Mouse (Mus musculus) G1E (cell line): ENCODE data around the gene L3mbtl2. TPM values are rescaled to one million over a fixed set of nuclear protein-coding genes. Genes with fewer than 3 reads are reported as not detected.
A peak's percentile ranks its signal among the peaks of the same experiment; 100 is the strongest.

Experiments used
- ATAC-seq: 2 replicates; pipeline ENCODE4 v1.8.0; 2016; ENCODE audit warnings: mild to moderate bottlenecking; ENCODE audit not compliant: insufficient number of reproducible peaks, poor library complexity, low FRiP score, severe bottlenecking; ENCODE audit errors: extremely low read depth
- DNase-seq: peaks from one replicate; pipeline ENCODE4 v3.0.0; 2012; ENCODE audit warnings: low spot score
- H3K27me3 ChIP-seq: 2 replicates; pipeline ENCODE4 v1.6.1; 2012; ENCODE audit warnings: mild to moderate bottlenecking, low read length, inconsistent platforms; ENCODE audit not compliant: insufficient read depth
- H3K36me3 ChIP-seq: replicated peaks from 2 replicates; pipeline ENCODE3; 2012; ENCODE audit warnings: mild to moderate bottlenecking, inconsistent platforms
- H3K4me1 ChIP-seq: 2 replicates; pipeline ENCODE4 v1.6.1; 2012; ENCODE audit warnings: low read depth, low read length, inconsistent platforms, mixed read lengths; ENCODE audit not compliant: insufficient read depth
- H3K4me3 ChIP-seq: 2 replicates; pipeline ENCODE4 v1.5.1; 2012; ENCODE audit warnings: low read depth, mild to moderate bottlenecking, inconsistent platforms, low read length, moderate library complexity, mixed read lengths
- H3K9me3 ChIP-seq: replicated peaks from 2 replicates; pipeline ENCODE4 v1.6.1; 2012; ENCODE audit warnings: inconsistent platforms
- CTCF ChIP-seq: IDR thresholded peaks from 2 replicates; pipeline ENCODE4 v1.5.1; 2012; ENCODE audit warnings: low read depth, low read length, inconsistent platforms, mixed read lengths
- GATA1 ChIP-seq: IDR thresholded peaks from 2 replicates; pipeline ENCODE4 v1.6.1; 2012; ENCODE audit warnings: borderline replicate concordance, low read length, inconsistent platforms, mixed read lengths
- GATA2 ChIP-seq: IDR thresholded peaks from 2 replicates; pipeline ENCODE4 v1.6.1; 2012; ENCODE audit warnings: low read depth, low read length, inconsistent platforms, borderline replicate concordance
- POLR2AphosphoS5 ChIP-seq: IDR thresholded peaks from 2 replicates; pipeline ENCODE4 v1.6.1; 2012; ENCODE audit warnings: low read depth, low read length, inconsistent platforms; ENCODE audit not compliant: insufficient replicate concordance
- TAL1 ChIP-seq: conservative IDR thresholded peaks from 2 replicates; pipeline ENCODE4 v1.6.1; 2012; ENCODE audit warnings: low read depth, low read length, inconsistent platforms, mixed read lengths
- polyA plus RNA-seq: library from polyadenylated mRNA; stranded (reverse); fragments of >175 nt; gene quantifications from 2 replicates; pipeline ENCODE4 v1.2.3, GENCODE M21; 2012
- total RNA-seq, 2 experiments: library from RNA; stranded (forward) in 1 of 2; stranded (reverse) in 1 of 2; fragments of 200-1000 nt in 1 of 2; fragments of >200 nt in 1 of 2; fragmentation: Nextera tagmentation in 1 of 2; gene quantifications; 2 replicates each; pipeline ENCODE4 v1.2.3; 2014 to 2017

The L3mbtl2 gene
- total and polyA plus RNA-seq, 3 experiments: 21.8 to 82.0 (median 36.5) TPM

GRCm38 (mm10) chr15:81718336-81719138 lies 54.8 kb downstream of the L3mbtl2 start:
- TF ChIP-seq POLR2AphosphoS5 (no peak), GATA1 (no peak)
- Histone ChIP-seq H3K9me3 (no peaks in the 10 kb centered on the region), H3K4me3 (no peak overlapping the region), H3K4me1 (peaks cover 14% of the 10 kb centered on the region; the same call in 1 of the 2 replicates), H3K27me3 (no peaks in the 10 kb centered on the region; the same call in 1 of the 2 replicates), H3K36me3 (peaks cover 99% of the 10 kb centered on the region)
- DNase-seq (no peak), ATAC-seq (no peak)

- H3K9me3 ChIP-seq: no peaks in the 10 kb centered on the region
- ATAC-seq (no peak), DNase-seq (no peak)
- peaks cover 14% of the 10 kb centered on the region; the same call in 1 of the 2 replicates for H3K4me1 ChIP-seq
- H3K27me3 ChIP-seq: no peaks in the 10 kb centered on the region; the same call in 1 of the 2 replicates
- H3K36me3 ChIP-seq: peaks cover 99% of the 10 kb centered on the region
- H3K4me3 ChIP-seq: no peak overlapping the region
- no peak for TF ChIP-seq GATA1
- TF ChIP-seq CTCF: no peak
- no peak for TF ChIP-seq TAL1
- no peak for TF ChIP-seq GATA2
- TF ChIP-seq POLR2AphosphoS5: no peak
Measured at GRCm38 (mm10) chr15:81719139-81719531, 55.4 kb downstream of the L3mbtl2 start.

DNA sequence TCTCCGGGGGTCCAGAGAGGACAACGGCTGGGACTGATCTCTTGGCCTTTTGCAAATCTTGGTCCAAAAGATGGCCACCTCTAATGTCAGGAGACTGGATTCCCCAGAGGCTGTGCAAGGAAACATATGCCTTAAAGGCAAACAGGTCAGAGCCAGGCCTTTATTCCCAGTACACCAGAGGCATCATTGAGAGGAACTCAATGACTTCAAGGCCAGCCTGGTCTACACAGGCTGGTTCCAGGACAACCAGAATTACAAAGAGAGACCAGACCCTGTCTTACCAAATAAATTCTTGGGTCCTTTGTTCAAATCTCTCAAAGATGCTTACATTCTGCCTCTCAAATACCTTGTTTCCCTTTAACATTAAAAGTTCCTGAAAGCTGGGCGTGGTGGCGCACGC lies 58.7 kb downstream of the L3mbtl2 start:
- peaks cover 97% of the 10 kb centered on the region for H3K36me3 ChIP-seq
- H3K27me3 ChIP-seq: no peaks in the 10 kb centered on the region
- no peak overlapping the region for H3K4me3 ChIP-seq
- peaks cover 33% of the 10 kb centered on the region for H3K4me1 ChIP-seq
- no peak for TF ChIP-seq TAL1
- TF ChIP-seq GATA2: no peak
- no peak for TF ChIP-seq CTCF
- no peak for TF ChIP-seq POLR2AphosphoS5
- DNase-seq (no peak), ATAC-seq (no peak)
- H3K9me3 ChIP-seq: no peaks in the 10 kb centered on the region

- ATAC-seq: no peak
- Histone ChIP-seq H3K9me3 (no peaks in the 10 kb centered on the region), H3K36me3 (peaks cover 91% of the 10 kb centered on the region), H3K4me3 (no peak overlapping the region), H3K4me1 (peaks cover 42% of the 10 kb centered on the region), H3K27me3 (no peaks in the 10 kb centered on the region)
- TF ChIP-seq CTCF: no peak
- TF ChIP-seq GATA2: no peak
- TF ChIP-seq GATA1: no peak
- no peak for TF ChIP-seq TAL1
- TF ChIP-seq POLR2AphosphoS5: no peak
- DNase-seq: no peak
Measured at GRCm38 (mm10) chr15:81723653-81724052, 60.0 kb downstream of the L3mbtl2 start.

- TF ChIP-seq CTCF (no peak), POLR2AphosphoS5 (no peak), GATA1 (no peak), GATA2 (no peak), TAL1 (no peak)
- peak overlapping the region; percentile 52; the same call in 1 of the 2 replicates for H3K4me3 ChIP-seq
Measured at GRCm38 (mm10) chr15:81725965-81726364, 62.3 kb downstream of the L3mbtl2 start.

DNA sequence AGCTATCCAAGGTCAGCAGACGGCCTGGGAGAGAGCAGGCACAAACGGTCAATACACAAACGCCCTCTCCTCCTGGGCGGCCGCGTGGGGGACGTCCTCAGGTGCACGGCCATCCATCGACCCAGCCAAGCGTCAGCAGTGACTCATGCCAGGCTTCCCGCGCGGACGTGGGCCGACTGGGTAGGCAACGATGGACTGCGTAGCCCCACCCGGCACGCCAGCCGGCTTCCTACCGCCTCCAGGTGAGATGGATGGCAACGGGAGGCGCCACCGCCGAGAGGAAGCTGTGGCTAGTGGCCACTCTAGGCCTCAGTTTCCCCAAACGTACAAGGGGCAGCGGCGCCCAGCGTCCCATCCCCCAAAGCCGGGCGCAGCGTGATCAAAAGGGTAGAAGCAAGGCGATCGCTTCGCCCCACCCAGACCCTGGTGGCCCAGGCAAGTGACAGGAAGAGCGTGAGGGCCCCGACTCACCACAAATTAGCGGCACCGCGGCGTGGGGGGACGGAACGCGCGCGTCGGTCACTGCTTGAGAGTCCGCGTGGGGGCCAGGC lies 65.6 kb downstream of the L3mbtl2 start:
- H3K4me1 ChIP-seq: peaks cover 40% of the 10 kb centered on the region
- H3K4me3 ChIP-seq: peak overlapping the region; percentile 99
- H3K27me3 ChIP-seq: no peaks in the 10 kb centered on the region
- ATAC-seq: no peak
- no peaks in the 10 kb centered on the region for H3K9me3 ChIP-seq
- peak; percentile 32 for DNase-seq
- H3K36me3 ChIP-seq: peaks cover 35% of the 10 kb centered on the region
- TF ChIP-seq GATA2 (no peak), POLR2AphosphoS5 (no peak), CTCF (no peak), TAL1 (no peak), GATA1 (no peak)

More at GRCm38 (mm10) chr15:81725965-81726364, 62.3 kb downstream of the L3mbtl2 start:
- Histone ChIP-seq H3K36me3 (peaks cover 69% of the 10 kb centered on the region), H3K4me1 (peaks cover 40% of the 10 kb centered on the region), H3K27me3 (no peaks in the 10 kb centered on the region), H3K9me3 (no peaks in the 10 kb centered on the region)
- DNase-seq (no peak), ATAC-seq (no peak)
